Mouse (Mus musculus) ES-E14 (cell line): Measurements from ENCODE around the gene Defa36. TPM values are rescaled to one million over a fixed set of nuclear protein-coding genes. Genes with fewer than 3 reads are reported as not detected.
"Not testable (repeated sequence)": the region's sequence is repeated elsewhere in the genome, so short reads cannot be mapped to it uniquely, and the experiment has no call there.

ENCODE experiments used
- DNase-seq: peaks from one replicate; pipeline ENCODE4 v3.0.0-alpha.2; 2013; ENCODE audit warnings: low read depth, low spot score
- H3K27ac ChIP-seq: 2 replicates; pipeline ENCODE4 v1.5.1; 2012; ENCODE audit warnings: low read depth, mild to moderate bottlenecking, low read length, moderate library complexity, mixed read lengths; ENCODE audit not compliant: poor library complexity, insufficient read depth, severe bottlenecking
- H3K36me3 ChIP-seq: 2 replicates; pipeline ENCODE4 v1.6.1; 2012; ENCODE audit warnings: mild to moderate bottlenecking, low read length, moderate library complexity, mixed read lengths; ENCODE audit not compliant: control insufficient read depth, poor library complexity, insufficient read depth, severe bottlenecking
- H3K4me1 ChIP-seq, 2 experiments: fragments of 150-350 bp in 1 of 2; sonication (generic) in 1 of 2; 2 replicates each; pipeline ENCODE4 v1.6.1; 2012; ENCODE audit warnings: low read length in 2 of 2, mild to moderate bottlenecking in 1 of 2, mixed read lengths in 1 of 2; ENCODE audit not compliant: control insufficient read depth in 2 of 2, insufficient read depth in 2 of 2, poor library complexity in 1 of 2
- H3K4me3 ChIP-seq, 2 experiments: fragments of 150-350 bp in 1 of 2; sonication (generic) in 1 of 2; 2 replicates each; pipeline ENCODE4 v1.5.1; 2012; ENCODE audit warnings: low read length in 2 of 2, low read depth in 1 of 2, mild to moderate bottlenecking in 1 of 2, mixed read lengths in 1 of 2; ENCODE audit not compliant: insufficient read depth in 1 of 2, poor library complexity in 1 of 2, severe bottlenecking in 1 of 2
- H3K9ac ChIP-seq: 2 replicates; pipeline ENCODE4 v1.6.1; 2012; ENCODE audit warnings: low read depth, mild to moderate bottlenecking, low read length, mixed read lengths; ENCODE audit not compliant: poor library complexity, insufficient read depth, severe bottlenecking
- H3K9me3 ChIP-seq: fragments of 150-350 bp; sonication (generic); 2 replicates; pipeline ENCODE4 v1.6.1; 2012; ENCODE audit warnings: low read depth, mild to moderate bottlenecking, low read length; ENCODE audit not compliant: control insufficient read depth, insufficient read depth
- in situ Hi-C, 2 experiments: fragments of 600-800 bp; cut with MboI; formaldehyde crosslinking; loops; one replicate each; pipeline ENCODE4 v1.15.1; 2025; ENCODE audit warnings: low sequenced_read_pairs in 2 of 2, inconsistent platforms in 1 of 2; ENCODE audit not compliant: unreplicated experiment in 2 of 2
- total RNA-seq: library from RNA; depleted of rRNA; stranded (reverse); fragments of 300-350 nt; gene quantifications from 2 replicates; pipeline ENCODE4 v1.2.3, GENCODE M21; 2012; rRNA removed

Defa36 gene
- not detected in 2 replicates for total RNA-seq

GRCm38 (mm10) chr8:21427111-21427510, at the start of gene Defa36:
Defa36 (plus strand) TSS chr8:21427411.
- H3K9me3 ChIP-seq, H3K4me1 ChIP-seq, H3K36me3 ChIP-seq, H3K9ac ChIP-seq, DNase-seq, H3K4me3 ChIP-seq, H3K27ac ChIP-seq, in situ Hi-C loops: not testable (repeated sequence)

- DNase-seq, H3K27ac ChIP-seq, H3K9ac ChIP-seq, H3K4me3 ChIP-seq, H3K9me3 ChIP-seq, in situ Hi-C loops, H3K4me1 ChIP-seq, H3K36me3 ChIP-seq: not testable (repeated sequence)
Observed at GRCm38 (mm10) chr8:21378215-21378614, 49.0 kb upstream of the Defa36 start, which contains the start of gene Defa2. Defa2 (plus strand) TSS chr8:21378515.

- H3K4me1 ChIP-seq, H3K4me3 ChIP-seq, H3K36me3 ChIP-seq, in situ Hi-C loops, DNase-seq, H3K9ac ChIP-seq, H3K9me3 ChIP-seq, H3K27ac ChIP-seq: not testable (repeated sequence)
Observed at GRCm38 (mm10) chr8:21391511-21391910, 35.7 kb upstream of the Defa36 start, which contains the start of gene Defa33. Defa33 (plus strand) TSS chr8:21391811.

- H3K36me3 ChIP-seq, H3K4me3 ChIP-seq, H3K4me1 ChIP-seq, H3K27ac ChIP-seq, DNase-seq, in situ Hi-C loops, H3K9me3 ChIP-seq, H3K9ac ChIP-seq: not testable (repeated sequence)
Observed at GRCm38 (mm10) chr8:21456460-21456859, 29.2 kb downstream of the Defa36 start, which contains the start of gene Gm7849. Gm7849 (minus strand) TSS chr8:21456560.

Other genes starting within 250 kb of the Defa36 start
- 1.3 and 1.5 TPM in 2 replicates for gene Defa31, start 235.8 kb upstream of the Defa36 start, total RNA-seq
- not detected in 2 replicates for gene Gm15293, start 225.8 kb upstream of the Defa36 start, total RNA-seq
- not detected in 2 replicates for gene Gm15292, start 177.7 kb upstream of the Defa36 start, total RNA-seq
- not detected in 2 replicates for gene Defa27, start 111.9 kb upstream of the Defa36 start, total RNA-seq
- gene Defa29, start 100.4 kb upstream of the Defa36 start, total RNA-seq = not detected in 2 replicates
- not detected in 2 replicates for gene Defa2, start 48.9 kb upstream of the Defa36 start, total RNA-seq
- not detected in 2 replicates for gene Defa33, start 35.6 kb upstream of the Defa36 start, total RNA-seq
- gene Gm7849, start 29.1 kb downstream of the Defa36 start, total RNA-seq = not detected in 2 replicates
- gene Defa20, start 81.8 kb downstream of the Defa36 start, total RNA-seq = not detected in 2 replicates
- not detected in 2 replicates for gene Defa32, start 101.6 kb downstream of the Defa36 start, total RNA-seq
- gene Defa37, start 138.0 kb downstream of the Defa36 start, total RNA-seq = not detected in 2 replicates
- not detected in 2 replicates for gene Defa28, start 155.6 kb downstream of the Defa36 start, total RNA-seq
- gene Gm7861, start 167.1 kb downstream of the Defa36 start, total RNA-seq = not detected in 2 replicates
- not detected in 2 replicates for gene Defa26, start 190.8 kb downstream of the Defa36 start, total RNA-seq
- not detected in 2 replicates for gene Defa17, start 228.4 kb downstream of the Defa36 start, total RNA-seq
- gene Defa34, start 238.4 kb downstream of the Defa36 start, total RNA-seq = not detected in 2 replicates